In the genomic region with DNA sequence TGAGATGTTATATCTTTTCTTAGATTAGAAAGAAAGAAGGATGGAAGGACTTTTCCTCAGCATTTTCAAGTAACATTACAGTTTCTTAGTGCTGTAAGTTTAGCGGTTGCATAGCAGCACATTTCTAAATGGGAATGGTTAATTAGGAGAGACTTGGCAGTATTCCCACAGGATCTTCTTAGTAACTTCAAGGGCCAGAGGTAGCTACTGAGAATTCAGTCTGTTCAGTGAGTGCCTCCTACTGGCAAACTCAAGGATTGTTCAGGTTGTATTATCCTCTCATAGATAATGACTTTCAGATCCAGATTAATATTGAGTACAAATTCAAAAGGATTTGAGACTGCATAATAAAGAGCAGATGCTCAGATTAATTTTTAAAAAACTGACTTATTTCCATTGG, we compare ENCODE assay signal across 18 mouse cellular contexts.
DNase-seq lines count a peak whose midpoint lies in the region; ATAC-seq and TF ChIP-seq lines count a peak whose summit lies in the region.
"Had no signal": no experiment of that assay in that cellular context is flagged by ENCODE, and none has a peak within 500 bp of the region (broad histone marks: within the 10 kb centered on the region; RNA-seq: fewer than 3 reads in every experiment).

No protein-coding gene starts in this region.

- 43% methylated on average over 1 of the region's 1 CpGs for WGBS in heart, postnatal 0 days
- 64% methylated on average over 1 of the region's 1 CpGs for WGBS in liver, adult 2 months

- no peak overlapping the region for H3K4me3 ChIP-seq in heart, postnatal 0 days (ENCODE audit: low read depth, low read length)
- H3K4me3 ChIP-seq in liver, adult 2 months (ENCODE audit: insufficient read depth, low read depth, low read length) = no peak overlapping the region
- no peak overlapping the region for H3K4me3 ChIP-seq in MEL (ENCODE audit: control insufficient read depth in 1 of 2, insufficient read depth in 1 of 2, low read depth in 2 of 2, low read length in 2 of 2)
- H3K4me3 ChIP-seq: embryonic facial prominence, embryonic 15.5 days; heart, embryonic 12.5 days; intestine, embryonic 15.5 days; limb, embryonic 12.5 days; midbrain, embryonic 15.5 days; neural tube, embryonic 12.5 days had no signal

- TF ChIP-seq EP300 in heart, postnatal 0 days (IDR thresholded peaks at IDR 0.05; ENCODE audit: low read depth) = no peak
- no peak for TF ChIP-seq EP300 in MEL (IDR thresholded peaks at IDR 0.05; ENCODE audit: low read depth in 1 of 2, low read length in 2 of 2)

- no peaks in the 10 kb centered on the region for H3K79me2 ChIP-seq in liver, adult 2 months (ENCODE audit: control insufficient read depth, insufficient read depth, low read length)
- no peaks in the 10 kb centered on the region for H3K79me2 ChIP-seq in MEL (ENCODE audit: control insufficient read depth, insufficient read depth, low read length, poor library complexity)

- H3K9ac ChIP-seq in heart, postnatal 0 days (replicated peaks; ENCODE audit: low read depth, low read length) = no peak overlapping the region
- no peak overlapping the region for H3K9ac ChIP-seq in liver, adult 2 months (ENCODE audit: low read depth, low read length)
- no peak overlapping the region for H3K9ac ChIP-seq in MEL (ENCODE audit: control insufficient read depth, low read depth, low read length, poor library complexity, severe bottlenecking)
- H3K9ac ChIP-seq: embryonic facial prominence, embryonic 15.5 days; heart, embryonic 12.5 days; intestine, embryonic 15.5 days; limb, embryonic 12.5 days; liver, postnatal 0 days; midbrain, embryonic 15.5 days; neural tube, embryonic 12.5 days had no signal

- no peak overlapping the region for H3K27ac ChIP-seq in heart, postnatal 0 days (ENCODE audit: low read depth)
- no peak overlapping the region for H3K27ac ChIP-seq in liver, adult 2 months (replicated peaks; ENCODE audit: insufficient read depth, low read depth, low read length)
- no peak overlapping the region for H3K27ac ChIP-seq in MEL (ENCODE audit: control insufficient read depth, low read depth, low read length)
- H3K27ac ChIP-seq: embryonic facial prominence, embryonic 15.5 days; intestine, embryonic 15.5 days; limb, embryonic 12.5 days; midbrain, embryonic 15.5 days; neural tube, embryonic 12.5 days had no signal

- peak; percentile 17; the same call in 1 of the 2 replicates for TF ChIP-seq CTCF in heart, postnatal 0 days (IDR thresholded peaks at IDR 0.05; ENCODE audit: low read depth)
- TF ChIP-seq CTCF in liver, adult 2 months (IDR thresholded peaks at IDR 0.05; ENCODE audit: low read depth, low read length) = no peak
- peak in 1 of 3 experiments; percentile 20; a peak in 1 of 6 replicates for TF ChIP-seq CTCF in MEL (IDR thresholded peaks at IDR 0.05 in 2 of 3, conservative IDR thresholded peaks at IDR 0.05 in 1 of 3; ENCODE audit: control insufficient read depth in 1 of 3, insufficient read depth in 1 of 3, low read depth in 2 of 3, low read length in 3 of 3, poor library complexity in 1 of 3, severe bottlenecking in 1 of 3)
- no peak; the same call in 1 of the 2 replicates for TF ChIP-seq CTCF in brain, embryonic 14.5 days (IDR thresholded peaks at IDR 0.05; ENCODE audit: borderline replicate concordance, extremely low read depth, insufficient read depth, insufficient read length)

- no peak overlapping the region for H3K4me2 ChIP-seq in heart, postnatal 0 days (ENCODE audit: low read depth, low read length)
- H3K4me2 ChIP-seq: embryonic facial prominence, embryonic 15.5 days; heart, embryonic 12.5 days; intestine, embryonic 15.5 days; limb, embryonic 12.5 days; midbrain, embryonic 15.5 days; neural tube, embryonic 12.5 days had no signal

- no peak for ATAC-seq in heart, postnatal 0 days (ENCODE audit: insufficient read depth, low read depth)
- ATAC-seq: intestine, embryonic 15.5 days; liver, postnatal 0 days; midbrain, embryonic 15.5 days had no signal

- no peaks in the 10 kb centered on the region for H3K27me3 ChIP-seq in heart, postnatal 0 days (ENCODE audit: control insufficient read depth, insufficient read depth, low read length)
- H3K27me3 ChIP-seq in liver, adult 2 months (ENCODE audit: control insufficient read depth, insufficient read depth, low read length) = no peaks in the 10 kb centered on the region
- no peaks in the 10 kb centered on the region for H3K27me3 ChIP-seq in MEL (ENCODE audit: control insufficient read depth in 1 of 2, insufficient read depth in 2 of 2, low read length in 2 of 2)
- H3K27me3 ChIP-seq: embryonic facial prominence, embryonic 15.5 days; heart, embryonic 12.5 days; intestine, embryonic 15.5 days; limb, embryonic 12.5 days; midbrain, embryonic 15.5 days; neural tube, embryonic 12.5 days had no signal

- no peak for DNase-seq in heart, postnatal 0 days (ENCODE audit: low spot score)
- DNase-seq in heart, adult 9 months (ENCODE audit: low spot score in 2 of 2) = no peak
- peak; percentile 6 for DNase-seq in liver, adult 2 months (ENCODE audit: extremely low read depth, low read depth, low spot score)
- DNase-seq in liver (no peak), MEL (ENCODE audit: low read depth, low spot score) (no peak)
- peak; percentile 81 for DNase-seq in brain, embryonic 14.5 days (ENCODE audit: low read depth)
- no peak for DNase-seq in gastrocnemius, postnatal 25 days
- no peak for DNase-seq in kidney, adult 8-10 months
- DNase-seq: adrenal gland, adult 2 months; kidney, postnatal 14 days; liver, postnatal 0 days; right cerebral cortex, postnatal 14 days had no signal

- H3K36me3 ChIP-seq in heart, postnatal 0 days (replicated peaks; ENCODE audit: control insufficient read depth, insufficient read depth, low read length) = no peaks in the 10 kb centered on the region
- H3K36me3 ChIP-seq in liver, adult 2 months (ENCODE audit: control insufficient read depth, insufficient read depth, low read length) = no peaks in the 10 kb centered on the region
- no peaks in the 10 kb centered on the region for H3K36me3 ChIP-seq in MEL (ENCODE audit: control insufficient read depth in 1 of 2, insufficient read depth in 2 of 2, low read length in 2 of 2)
- H3K36me3 ChIP-seq: embryonic facial prominence, embryonic 15.5 days; heart, embryonic 12.5 days; intestine, embryonic 15.5 days; limb, embryonic 12.5 days; midbrain, embryonic 15.5 days; neural tube, embryonic 12.5 days had no signal

- no peaks in the 10 kb centered on the region for H3K4me1 ChIP-seq in heart, postnatal 0 days (ENCODE audit: control insufficient read depth, insufficient read depth)
- no peaks in the 10 kb centered on the region for H3K4me1 ChIP-seq in liver, adult 2 months (ENCODE audit: control insufficient read depth, insufficient read depth, low read length)
- no peaks in the 10 kb centered on the region for H3K4me1 ChIP-seq in MEL (ENCODE audit: control insufficient read depth in 1 of 2, insufficient read depth in 2 of 2, low read length in 2 of 2)
- H3K4me1 ChIP-seq: embryonic facial prominence, embryonic 15.5 days; heart, embryonic 12.5 days; intestine, embryonic 15.5 days; limb, embryonic 12.5 days; midbrain, embryonic 15.5 days; neural tube, embryonic 12.5 days had no signal

- no peaks in the 10 kb centered on the region for H3K9me3 ChIP-seq in heart, postnatal 0 days (replicated peaks; ENCODE audit: control insufficient read depth, low read length)
- no peaks in the 10 kb centered on the region for H3K9me3 ChIP-seq in MEL (replicated peaks; ENCODE audit: insufficient read depth, low read length)
- H3K9me3 ChIP-seq: embryonic facial prominence, embryonic 15.5 days; heart, embryonic 12.5 days; intestine, embryonic 15.5 days; midbrain, embryonic 15.5 days; neural tube, embryonic 12.5 days had no signal

- TF ChIP-seq RAD21 in MEL (IDR thresholded peaks at IDR 0.05; ENCODE audit: low read depth, low read length) = peak; percentile 39

- no peak for TF ChIP-seq POLR2A in liver, adult 2 months (IDR thresholded peaks at IDR 0.05; ENCODE audit: extremely low read depth, insufficient read depth, low read length)
- TF ChIP-seq POLR2A in MEL (IDR thresholded peaks at IDR 0.05; ENCODE audit: control insufficient read depth in 1 of 2, insufficient read depth in 1 of 2, low read depth in 1 of 2, low read length in 2 of 2, poor library complexity in 1 of 2) = no peak
- no peak for TF ChIP-seq POLR2A in brain, embryonic 14.5 days (IDR thresholded peaks at IDR 0.05; ENCODE audit: borderline replicate concordance, extremely low read depth, insufficient read depth, insufficient read length, poor library complexity, severe bottlenecking)

TF ChIP-seq in MEL, 35 proteins besides CTCF, POLR2A, EP300 and RAD21:
- TF ChIP-seq HCFC1 (IDR thresholded peaks at IDR 0.05; ENCODE audit: low read depth, low read length) (no peak), USF2 (IDR thresholded peaks at IDR 0.05; ENCODE audit: borderline replicate concordance in 1 of 2, insufficient read depth in 1 of 2, low read depth in 1 of 2, low read length in 2 of 2) (no peak), SIN3A (IDR thresholded peaks at IDR 0.05; ENCODE audit: low read length) (no peak), SMC3 (IDR thresholded peaks at IDR 0.05; ENCODE audit: low read depth, low read length) (peak; percentile 38), TAL1 (IDR thresholded peaks at IDR 0.05; ENCODE audit: low read length) (no peak), ZNF384 (IDR thresholded peaks at IDR 0.05; ENCODE audit: low read depth, low read length) (no peak), POLR2AphosphoS2 (IDR thresholded peaks at IDR 0.05; ENCODE audit: low read length) (no peak), ZC3H11A (IDR thresholded peaks at IDR 0.05; ENCODE audit: low read depth, low read length) (peak; percentile 10; the same call in 1 of the 2 replicates)

Comparison
In these comparisons a context has a peak if more than half of its experiments do, and no peak if none do; other contexts are left out.
1. DNase-seq: peak in liver, adult 2 months (single experiment) and brain, embryonic 14.5 days (single experiment); none in heart, postnatal 0 days (single experiment), heart, adult 9 months (0 of 2), liver (single experiment), MEL (single experiment), gastrocnemius, postnatal 25 days (single experiment) and kidney, adult 8-10 months (0 of 2).